Mouse (Mus musculus) right cerebral cortex, postnatal 36 days (tissue): ENCODE measurements around the gene Fbxw11.
A peak's percentile ranks its signal among the peaks of the same experiment; 100 is the strongest.

Experiments used
- DNase-seq, 2 experiments: peaks; one replicate each; pipeline ENCODE4 v3.0.0; 2022; ENCODE audit warnings: low spot score in 2 of 2, mixed read lengths in 1 of 2

Fbxw11 gene

DNA sequence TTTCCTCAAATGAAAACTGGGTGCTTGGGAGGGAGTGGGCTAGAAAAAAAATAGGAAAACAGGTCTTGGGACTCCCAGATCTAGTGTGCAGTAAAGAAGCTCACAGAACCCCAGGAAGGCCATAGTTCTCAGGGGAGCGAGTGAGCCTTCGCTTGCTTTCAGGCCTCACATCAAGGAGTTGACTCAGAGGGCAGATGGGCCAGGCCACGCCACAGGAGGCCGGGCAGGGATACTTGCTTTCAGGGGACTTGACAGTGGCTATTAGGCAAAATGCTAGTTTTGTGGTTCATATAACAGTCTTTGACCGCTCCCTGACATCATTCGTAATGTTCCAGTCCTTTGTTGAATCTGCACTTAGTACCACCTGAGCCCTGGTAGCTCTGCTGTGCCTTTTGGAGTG is 18.6 kb upstream of the Fbxw11 start:
- DNase-seq, result no peak

DNA sequence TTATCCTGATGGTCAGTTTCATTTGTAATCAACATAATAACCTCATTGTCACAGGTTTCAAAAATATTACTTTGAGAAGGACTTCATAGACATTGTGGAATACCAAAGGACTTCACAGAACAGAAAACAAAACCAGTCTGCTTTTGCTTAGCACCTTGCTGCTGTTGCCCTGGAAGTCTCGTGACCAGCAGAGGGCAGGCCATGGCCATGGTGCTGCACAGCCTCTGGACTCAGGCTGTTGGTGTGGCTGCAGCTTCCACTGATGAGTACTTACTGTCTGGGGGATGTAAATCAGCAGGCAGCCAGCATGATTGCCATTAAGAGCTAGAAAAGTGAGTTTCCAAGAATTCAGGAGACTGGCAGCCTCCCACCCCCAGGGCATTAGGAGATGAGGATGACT is 16.8 kb upstream of the Fbxw11 start:
- DNase-seq, result peak; percentile 39 to 53

DNA sequence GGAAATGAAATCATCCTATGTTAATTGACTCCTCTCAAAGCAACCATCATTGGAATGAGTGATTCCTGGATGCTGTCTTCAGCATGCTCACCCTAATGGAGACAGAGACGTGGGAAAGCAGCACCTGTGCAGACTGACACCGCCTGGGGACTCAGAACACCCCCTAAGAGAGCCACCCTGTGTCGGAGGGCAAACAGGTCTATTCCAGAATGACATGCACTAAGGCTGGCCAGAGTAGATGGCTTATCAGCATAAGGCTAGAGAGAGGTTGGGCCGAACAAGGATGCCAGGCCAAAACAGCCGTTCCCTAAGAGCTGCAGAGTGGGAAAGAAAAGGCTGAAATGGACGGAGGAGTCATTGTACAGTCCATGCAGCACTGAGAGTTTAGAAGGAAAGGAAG is 16.4 kb upstream of the Fbxw11 start:
- no peak for DNase-seq

DNA sequence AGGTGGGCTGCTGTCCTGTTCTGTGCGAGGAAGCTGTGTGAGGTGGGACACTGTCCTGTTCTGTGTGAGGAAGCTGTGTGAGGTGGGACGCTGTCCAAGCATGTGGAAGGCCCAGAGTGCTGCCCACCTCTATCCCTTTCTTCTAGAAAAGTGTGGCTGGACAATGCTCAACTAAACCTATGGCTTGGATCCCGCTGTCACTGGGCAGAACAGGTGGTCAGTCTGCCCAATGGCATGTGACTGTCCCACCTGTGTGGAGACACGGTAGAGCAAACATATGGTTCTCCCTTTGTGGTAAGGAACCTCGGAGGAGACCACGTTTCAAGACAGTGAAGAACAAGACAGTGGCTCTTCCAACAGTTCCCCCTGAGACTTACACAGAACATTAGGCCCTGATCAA is 14.6 kb upstream of the Fbxw11 start:
- no peak for DNase-seq

DNA sequence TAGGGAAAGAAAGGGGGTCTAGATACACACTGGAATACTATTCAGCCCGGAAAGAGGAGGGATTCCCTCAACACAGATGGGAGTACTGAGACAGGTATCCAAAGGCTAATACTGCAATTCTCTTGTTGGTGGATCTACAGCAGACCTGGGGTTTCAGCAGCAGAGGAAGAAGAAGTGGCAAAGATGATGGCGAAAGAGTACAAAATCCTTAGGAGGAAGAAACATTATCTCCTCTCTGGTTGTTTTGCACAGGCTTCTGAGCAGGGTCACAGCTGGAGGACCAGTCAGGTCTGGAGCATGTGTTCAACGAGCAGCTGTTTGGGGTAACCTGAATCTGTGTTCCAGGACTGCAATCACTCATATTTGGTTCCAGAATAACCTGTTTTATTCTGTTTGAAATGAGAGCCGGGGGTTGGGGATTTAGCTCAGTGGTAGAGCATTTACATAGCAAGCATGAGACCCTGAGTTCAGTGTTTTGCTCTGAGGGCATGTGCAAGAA is 12.8 kb upstream of the Fbxw11 start:
- DNase-seq, result no peak

DNA sequence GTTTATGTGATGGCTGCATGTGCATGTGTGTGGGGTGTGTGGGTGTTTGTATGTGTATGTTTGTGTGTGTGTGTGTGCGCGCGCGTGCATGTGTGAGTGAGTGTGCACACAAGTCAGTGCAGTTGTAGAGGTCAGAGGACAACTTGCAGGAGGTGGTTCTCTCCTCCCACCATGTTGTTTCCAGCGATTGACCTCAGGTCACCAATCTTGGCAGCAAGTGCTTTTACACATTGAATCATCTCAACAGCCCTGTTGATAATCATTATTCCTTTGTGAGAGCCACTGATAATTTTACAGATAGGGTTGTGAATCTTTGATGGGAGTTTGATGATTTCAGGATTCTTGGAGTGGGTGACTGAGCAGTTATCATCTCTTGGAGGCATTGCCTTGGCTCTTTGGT is 9.9 kb upstream of the Fbxw11 start:
- DNase-seq, result no peak

DNA sequence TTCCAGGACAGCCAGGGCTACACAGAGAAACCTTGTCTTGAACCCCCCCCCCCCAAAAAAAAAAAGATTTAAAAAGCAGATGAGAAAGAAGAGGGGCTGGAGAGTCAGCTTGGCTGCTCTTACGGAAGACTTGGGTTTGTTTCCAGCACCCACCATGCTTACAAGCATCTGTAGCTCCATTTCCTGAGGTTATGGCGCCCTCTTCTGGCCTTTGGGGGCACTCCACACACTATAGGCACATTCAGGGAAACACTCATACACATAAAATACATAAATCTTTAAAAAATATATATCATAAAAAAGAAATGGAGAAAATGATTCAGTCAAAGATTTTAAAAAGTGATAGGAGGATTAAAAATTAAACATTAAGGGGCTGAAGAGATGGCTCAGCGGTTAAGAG is 9.0 kb upstream of the Fbxw11 start:
- no peak for DNase-seq

DNA sequence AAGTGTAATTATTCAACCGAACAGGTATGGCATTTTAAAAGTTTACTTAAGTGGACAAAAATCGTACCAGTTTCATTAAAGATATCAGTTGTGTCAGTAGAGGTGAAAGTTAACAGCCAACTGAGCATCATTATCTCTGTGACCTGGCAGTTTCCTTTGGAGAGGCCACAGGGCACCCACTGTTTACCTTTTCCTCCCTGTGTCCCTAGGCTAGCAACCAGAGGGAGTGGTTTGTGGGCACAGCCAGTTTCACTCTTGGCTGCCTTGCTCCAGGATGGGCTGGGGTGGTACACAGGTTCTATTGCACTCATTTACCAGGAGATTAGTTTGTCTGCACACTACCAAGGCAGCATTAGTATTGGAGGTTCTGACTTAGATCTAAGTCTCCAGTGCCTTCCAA is 8.4 kb upstream of the Fbxw11 start:
- DNase-seq, result no peak

DNA sequence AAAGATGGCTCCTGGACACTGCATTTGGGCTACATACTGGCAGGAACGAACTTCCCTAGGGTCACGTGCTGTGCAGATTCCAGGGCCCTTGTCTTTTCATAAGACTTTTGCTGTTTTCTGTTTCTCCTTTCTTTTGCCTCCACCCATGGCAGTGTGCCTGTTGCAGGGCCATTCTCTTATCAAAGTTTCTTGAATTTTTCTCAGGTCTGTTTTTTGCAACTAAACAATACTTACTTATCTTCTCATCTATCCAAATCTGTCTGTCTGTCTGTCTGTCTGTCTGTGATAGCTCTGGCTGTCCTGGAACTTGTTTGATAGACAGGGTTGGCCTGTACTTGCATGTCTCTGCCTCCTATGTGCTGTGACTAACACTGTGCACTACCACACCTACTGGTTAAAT is 7.7 kb upstream of the Fbxw11 start:
- no peak for DNase-seq

DNA sequence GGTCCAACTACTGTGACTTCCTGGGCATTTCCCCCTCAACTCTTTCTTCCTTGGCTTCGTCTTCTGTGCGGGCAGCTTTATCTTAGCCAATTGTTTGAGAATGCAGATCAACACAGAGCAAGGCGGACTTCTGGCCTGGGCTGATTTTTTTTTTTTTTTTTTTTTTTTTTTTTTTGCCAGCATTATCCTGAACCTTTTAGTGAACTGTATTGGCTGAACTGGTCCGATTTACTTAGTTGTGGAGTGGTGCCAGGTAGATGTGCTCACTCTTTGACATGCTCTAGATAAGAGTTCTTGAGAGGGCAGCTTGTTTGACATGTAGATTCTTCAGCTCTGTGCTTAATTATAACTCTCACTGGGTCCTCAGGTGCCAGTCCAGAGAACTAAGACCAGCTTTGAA is 6.2 kb upstream of the Fbxw11 start:
- DNase-seq, result no peak

DNA sequence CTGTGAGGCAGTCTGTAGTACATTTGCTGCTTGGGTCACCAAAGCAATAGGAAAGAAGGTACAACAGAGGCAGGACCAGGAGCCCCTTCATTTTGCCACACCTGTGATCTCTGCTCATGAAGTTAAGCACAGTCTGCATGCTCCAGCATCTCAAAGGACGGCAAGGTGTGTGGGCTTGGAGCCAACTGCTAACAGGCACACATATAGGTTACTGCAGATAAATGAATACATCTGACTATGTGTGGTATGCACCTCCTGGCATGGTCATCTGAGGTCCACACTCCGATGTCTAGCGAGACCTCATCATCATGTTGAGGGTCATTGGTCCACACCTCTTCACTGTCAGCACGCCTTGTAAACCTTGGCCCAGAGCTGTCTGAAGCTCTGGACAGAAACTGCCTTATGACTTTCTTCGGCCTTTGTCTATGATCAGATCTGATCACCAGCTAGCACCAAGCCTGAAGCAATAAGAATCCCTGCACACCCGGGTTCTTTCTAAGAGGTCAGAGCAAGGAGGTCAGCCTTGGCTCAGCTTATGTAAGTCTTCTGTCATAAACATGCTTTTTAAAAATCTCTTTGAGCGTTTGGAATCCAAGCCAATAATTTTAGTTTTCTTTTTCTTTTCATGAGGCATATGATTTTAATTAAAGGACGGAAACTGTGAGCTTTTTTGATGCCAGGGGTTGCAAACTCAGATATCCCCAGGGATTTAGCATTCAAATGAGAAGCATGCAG is 3.8 kb upstream of the Fbxw11 start:
- DNase-seq, result no peak

DNA sequence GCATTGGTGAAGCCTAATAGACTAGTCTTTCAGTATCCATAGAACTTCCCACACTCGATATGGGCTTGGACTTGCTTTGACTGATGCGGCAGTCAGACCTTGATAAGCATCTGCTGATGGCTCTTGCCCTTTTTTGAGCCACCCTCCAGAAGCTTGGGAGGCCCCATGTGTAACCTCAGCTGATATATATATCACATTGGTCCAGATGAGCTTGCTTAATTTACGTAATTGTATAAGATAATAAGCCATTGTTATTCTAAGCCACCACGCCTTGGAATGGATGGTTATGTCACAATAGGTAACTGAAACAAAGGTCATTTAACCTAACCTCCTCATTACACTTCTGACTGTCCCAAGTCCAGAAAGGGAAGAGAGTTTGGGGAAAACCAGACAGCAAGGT is 1.9 kb upstream of the Fbxw11 start:
- DNase-seq, result no peak

DNA sequence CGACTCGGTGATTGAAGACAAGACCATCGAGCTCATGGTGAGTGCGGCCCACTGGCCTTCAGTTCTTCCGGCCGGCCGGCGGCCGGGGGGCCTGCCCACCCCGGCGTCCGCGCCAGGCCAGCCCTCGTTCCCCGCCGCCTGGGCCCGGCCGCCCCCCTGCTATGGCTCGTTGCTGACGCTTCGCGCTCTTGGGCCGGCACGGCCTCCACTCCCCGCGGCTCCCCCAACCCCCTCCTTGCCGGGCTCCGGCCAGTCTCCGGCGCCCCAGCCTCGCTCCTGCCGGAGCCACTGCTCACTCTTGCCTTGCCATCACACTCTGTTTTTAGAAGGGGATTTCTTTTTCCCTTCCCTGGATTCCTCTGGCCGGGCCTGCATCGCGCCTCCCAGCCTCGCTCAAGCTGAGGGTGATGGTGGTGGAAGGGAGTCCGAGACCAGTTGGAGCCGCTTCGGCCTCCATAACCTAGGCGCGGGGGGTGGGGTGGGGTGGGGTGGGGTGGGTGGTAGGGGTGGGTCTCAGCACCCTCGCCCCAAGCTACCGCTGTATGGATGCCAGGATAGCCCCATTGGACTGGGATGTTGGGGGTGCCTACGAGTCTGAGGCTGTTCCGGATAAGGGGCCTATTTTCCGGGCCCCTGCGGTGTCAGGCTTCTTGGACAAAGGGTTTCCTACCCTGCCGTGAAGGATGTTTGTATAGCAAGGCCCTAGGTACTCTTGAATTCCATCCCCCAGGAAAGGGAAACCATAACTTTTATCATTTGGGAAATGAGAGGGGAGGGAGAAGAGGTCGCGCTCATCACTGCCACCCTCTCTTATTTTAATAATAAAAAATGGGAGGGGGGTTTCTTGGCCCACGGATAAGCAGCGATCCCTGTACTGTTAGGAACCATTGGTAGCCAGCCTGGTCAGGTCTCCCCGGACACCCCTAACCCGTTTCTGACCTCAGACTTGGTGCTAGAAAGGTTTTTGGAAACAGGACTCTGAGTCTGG is 669 bp downstream of the Fbxw11 start:
- DNase-seq, result no peak

DNA sequence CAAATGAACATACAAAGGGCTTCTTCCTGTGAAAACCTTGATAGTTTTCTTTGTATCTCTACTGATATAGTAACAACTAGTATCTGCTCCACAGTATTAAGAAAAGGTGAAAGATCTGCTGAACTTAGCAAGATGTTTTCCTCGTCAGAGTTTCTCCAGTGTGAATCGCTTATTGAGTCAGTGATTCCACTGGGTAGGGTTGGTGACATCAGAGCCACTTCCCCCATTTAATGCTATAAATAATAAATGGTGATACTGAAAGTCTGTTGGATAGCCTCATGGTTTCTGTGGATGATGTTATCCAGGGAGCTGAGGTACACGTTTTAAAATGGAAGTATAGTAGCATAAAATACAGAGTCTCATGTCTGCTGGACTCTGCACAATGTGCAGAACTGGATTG is 1.5 kb downstream of the Fbxw11 start:
- no peak for DNase-seq

DNA sequence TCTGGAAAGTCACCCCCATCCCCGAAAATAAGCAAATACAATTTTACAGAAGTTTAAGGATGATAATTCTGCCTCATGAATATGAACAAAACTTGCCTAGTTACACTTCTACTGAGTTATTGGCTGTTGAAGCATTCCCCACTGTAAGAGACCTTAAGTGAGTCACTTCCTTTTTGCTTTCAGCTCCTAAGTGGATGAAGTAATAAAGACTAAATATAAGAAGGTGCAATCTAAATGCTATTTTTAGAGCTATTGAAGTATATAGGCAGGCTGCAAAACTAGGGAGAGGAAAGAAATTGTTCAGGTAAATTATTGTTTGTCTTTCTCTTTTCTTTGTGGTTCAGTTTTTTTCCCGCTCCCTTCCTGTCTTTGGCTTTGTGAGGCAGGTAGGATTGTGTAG is 4.7 kb downstream of the Fbxw11 start:
- DNase-seq, result no peak

DNA sequence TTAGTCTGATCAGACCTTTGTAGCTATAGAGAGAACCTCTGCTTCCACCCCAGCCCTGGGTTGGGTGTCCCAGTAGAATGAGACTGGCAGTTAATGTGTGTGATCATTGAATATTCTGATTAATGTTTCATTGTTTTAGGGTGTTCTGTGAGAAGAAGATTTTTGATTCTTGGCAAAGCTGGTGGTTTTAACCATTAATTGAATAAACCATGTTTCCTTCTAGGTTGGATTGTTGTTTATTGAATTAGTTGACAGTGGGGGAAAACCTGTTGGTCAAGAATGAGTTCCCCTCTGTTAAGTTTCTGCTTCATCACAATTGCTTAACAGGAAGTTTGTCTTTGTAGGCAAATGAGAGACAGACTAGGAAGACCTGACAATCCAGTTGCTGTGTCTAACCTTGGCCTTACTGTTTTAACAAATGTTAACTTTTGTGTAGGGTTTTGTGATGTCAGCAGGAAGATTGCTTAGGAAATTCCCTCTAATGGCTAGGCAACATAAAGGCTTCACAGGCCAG is 7.8 kb downstream of the Fbxw11 start:
- DNase-seq, result no peak

DNA sequence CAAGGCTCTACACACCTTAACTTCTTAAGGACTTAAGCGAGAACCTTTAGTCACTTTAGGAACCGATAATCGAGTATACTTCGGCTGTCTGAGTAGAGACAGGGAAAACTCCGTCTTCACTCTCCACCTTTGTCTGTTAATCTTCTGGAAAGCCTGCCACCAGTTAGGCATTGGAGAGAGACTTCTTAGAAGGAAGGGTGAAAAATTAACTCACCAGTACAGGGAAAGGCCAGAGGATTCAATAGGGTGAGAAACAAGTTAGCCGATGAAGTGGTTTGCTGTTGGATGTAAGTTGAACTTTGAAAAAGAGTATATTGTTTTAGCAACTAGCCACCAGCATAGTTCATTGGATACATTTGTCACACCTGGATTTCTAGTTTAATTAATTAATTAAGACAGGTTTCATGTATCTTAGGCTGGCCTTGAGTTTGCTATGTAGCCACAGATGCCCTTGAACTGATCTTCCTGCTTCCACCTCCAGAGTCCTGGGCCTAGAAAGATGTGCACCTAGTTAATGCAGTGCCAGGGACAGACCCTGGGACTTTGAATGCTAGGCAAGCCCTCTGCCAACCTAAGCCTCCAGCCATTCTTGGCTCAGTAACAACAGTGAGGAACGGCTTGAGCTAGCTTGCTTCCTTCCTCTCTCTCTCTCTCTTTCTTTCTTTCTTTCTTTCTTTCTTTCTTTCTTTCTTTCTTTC is 8.5 kb downstream of the Fbxw11 start:
- no peak for DNase-seq

DNA sequence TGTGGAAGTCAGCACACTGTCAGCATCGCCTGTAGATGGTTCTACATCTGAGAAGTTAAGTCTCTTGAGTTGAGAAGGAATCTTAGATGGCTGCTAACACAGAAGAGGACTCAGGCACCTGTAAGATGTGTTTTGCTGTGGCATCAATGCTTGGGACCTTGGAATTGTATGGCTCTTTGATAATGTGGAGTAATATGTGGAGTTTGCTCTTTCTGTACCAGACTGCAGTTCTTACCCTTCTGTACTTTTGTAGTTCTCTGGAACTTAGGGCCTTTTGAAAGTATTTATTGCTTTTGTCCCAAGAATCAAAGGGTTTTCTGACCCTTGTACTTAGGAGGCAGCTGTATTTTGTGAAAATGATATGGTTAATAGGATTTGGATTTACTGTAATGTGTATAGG is 9.2 kb downstream of the Fbxw11 start:
- DNase-seq, result no peak

DNA sequence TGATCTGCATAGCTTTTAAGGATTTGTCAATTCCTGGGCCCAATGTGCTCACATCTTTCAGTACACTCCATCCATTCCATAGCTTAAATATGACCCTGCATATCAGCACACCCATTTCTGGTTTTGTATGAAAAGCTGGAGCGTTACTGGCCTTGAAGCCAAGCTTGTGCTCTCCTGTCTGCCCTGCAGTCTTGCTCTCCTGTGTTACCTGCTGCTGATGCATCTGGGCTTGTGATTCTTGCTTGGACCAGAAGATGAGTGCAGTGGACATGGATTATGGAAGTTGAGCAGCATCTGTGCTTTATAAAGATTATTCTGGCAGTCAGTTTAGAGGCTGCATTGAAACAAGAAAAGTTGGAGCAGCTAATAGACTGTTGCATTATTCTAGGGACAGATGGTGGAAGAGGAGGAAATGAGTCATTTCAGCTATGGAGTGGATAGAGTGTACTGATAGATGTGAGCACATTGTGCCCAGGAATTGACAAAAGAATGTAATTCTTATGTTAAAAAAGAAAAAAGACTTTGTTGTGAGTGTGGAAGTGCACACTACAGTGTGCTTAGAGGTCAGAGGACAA is 19.6 kb downstream of the Fbxw11 start:
- no peak for DNase-seq

DNA sequence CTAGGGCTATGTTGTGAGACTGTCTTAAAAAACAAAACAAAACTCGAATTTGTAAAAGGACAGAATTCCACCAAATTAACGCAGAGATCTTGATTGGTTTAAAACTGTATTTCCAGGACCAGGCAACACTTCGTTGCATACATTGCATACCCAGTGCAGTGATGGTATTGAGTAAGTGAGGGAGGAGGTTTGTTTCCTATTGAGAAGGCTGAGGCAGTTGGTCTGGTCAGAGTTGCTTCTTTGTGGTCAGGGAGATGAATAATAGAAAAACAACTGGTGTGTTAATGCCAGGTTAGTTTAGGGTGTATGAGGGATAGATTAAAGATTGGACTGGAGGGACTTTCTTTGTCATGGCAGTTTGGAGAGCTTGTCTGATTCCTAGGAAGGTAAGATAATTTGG is 23.1 kb downstream of the Fbxw11 start:
- DNase-seq, result no peak

DNA sequence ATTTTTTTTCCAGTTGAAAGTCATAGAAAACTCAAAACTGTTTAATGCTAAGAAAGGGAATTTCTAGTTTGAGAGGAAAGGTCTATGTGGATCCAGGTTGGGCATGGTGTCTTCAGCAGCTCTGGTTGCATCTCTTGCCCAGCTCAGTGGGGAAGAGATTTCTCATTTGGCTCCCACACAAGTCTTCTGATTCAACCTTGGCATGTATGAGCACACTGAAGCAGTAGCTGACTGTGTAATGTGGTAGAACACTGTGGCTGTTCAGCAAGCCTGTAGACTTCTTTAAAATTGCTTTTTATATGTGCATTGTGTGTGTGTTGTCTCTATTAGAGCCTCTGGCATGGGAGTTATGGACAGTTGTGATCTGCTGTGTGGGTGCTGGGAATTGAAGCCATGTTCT is 24.5 kb downstream of the Fbxw11 start:
- DNase-seq, result no peak

DNA sequence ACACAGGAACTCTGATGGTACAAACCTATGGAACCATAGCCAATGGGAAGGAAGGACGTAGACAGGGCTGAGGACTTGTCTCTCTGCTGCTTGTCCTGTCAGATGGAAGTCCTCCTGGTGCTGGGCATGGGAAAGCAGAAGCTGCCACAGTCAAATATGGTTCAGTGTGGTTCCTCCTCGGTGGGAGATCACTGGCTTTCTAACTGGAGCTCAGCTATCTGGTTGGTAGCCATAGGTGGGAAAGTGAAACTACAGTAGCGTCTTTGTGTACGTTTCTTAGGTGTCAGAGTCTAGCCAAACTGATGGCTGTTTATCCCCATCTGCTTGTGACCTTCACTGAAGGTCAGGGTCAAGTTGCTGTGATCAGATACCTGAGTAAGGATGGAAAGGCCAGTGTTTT is 29.0 kb downstream of the Fbxw11 start:
- no peak for DNase-seq
